Mouse (Mus musculus): ENCODE results near the gene Ginm1. TPM values are rescaled to one million over a fixed set of nuclear protein-coding genes. Genes with fewer than 3 reads are reported as not detected.
"Not testable (repeated sequence)": the region's sequence is repeated elsewhere in the genome, so short reads cannot be mapped to it uniquely, and the experiment has no call there.

Ginm1 gene
- polyA plus RNA-seq, 1 experiment = 53.7 TPM

DNA sequence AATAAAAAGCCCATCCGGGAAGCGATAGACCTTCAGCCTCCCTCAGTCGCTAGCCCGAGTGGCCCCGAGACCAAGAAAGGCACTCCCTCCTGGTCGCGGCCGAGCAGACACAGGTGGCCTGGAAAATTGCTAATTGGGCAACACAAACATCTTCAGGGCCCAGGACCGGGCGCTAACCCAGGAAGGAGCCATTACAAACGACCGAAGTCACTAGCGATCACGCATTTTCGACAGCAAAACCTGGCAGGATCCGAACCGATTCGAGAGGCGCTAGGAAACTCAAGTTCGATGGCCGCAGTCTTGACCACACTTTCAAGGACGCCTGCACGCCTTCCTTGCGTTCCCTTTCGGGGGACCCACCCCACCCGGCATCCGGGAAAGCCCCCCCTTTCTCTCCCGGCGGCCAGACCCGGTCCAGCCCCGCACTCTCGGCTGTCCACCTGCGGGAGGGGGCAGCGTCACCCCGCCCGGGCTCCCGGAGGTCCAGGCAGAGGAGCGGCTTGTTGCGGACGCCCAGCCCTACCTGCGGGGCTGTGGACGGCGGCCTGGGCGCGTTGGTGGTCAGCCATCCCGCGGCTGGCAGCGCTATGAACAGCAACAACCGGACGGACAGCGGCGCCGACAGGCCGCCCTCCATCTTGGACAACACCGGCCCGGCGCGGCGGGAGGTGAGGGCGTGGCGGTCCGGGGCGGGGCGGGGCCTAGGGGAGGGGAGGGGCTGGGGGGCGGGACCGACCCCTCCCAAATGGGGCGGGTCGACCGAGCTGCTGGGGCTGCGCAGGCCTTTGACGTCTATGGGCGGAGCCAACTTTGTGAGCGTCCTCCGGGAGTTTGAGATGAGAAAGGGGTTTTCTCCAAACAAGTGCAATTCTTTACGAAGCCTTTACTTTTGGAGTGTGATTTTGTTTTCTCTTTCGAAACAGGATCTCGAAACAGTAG, 12.1 kb downstream of the Ginm1 start:
- TF ChIP-seq POLR2A (IDR thresholded peaks at IDR 0.05; ENCODE audit: borderline replicate concordance, low read depth, low read length) = no peak
- no peak for TF ChIP-seq CTCF (IDR thresholded peaks at IDR 0.05; ENCODE audit: low read depth, low read length)
- Histone ChIP-seq H3K4me3 (ENCODE audit: insufficient read depth, low read length) (peak overlapping the region; percentile 95), H3K4me1 (ENCODE audit: control insufficient read depth, insufficient read depth, low read length) (peaks cover 6% of the 10 kb centered on the region; the same call in 1 of the 2 replicates), H3K27ac (ENCODE audit: insufficient read depth, low read depth, low read length) (peak overlapping the region; percentile 53; the same call in 1 of the 2 replicates)

DNA sequence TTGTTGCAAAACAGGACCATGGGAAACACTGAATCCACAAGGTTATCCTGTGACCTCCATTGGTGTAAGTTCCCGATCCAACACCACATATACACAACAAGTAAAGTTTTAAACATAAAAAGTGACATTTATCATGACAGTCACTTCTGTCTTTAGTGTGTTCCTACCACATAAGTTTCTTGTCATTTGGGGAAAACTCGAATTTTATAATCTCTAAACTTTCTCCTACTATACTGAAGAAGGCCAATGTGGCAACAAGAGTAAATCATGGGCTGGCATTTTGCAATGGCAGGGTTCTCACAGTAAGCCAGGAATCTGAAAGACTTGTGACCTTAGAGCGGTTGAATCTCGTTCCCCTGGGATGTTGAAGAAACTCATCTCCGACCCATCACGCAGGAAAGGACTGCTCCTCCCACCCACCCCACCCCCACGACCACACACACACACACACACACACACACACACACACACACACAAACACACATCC, 12.8 kb downstream of the Ginm1 start:
- peaks cover 6% of the 10 kb centered on the region; the same call in 1 of the 2 replicates for H3K4me1 ChIP-seq (ENCODE audit: control insufficient read depth, insufficient read depth, low read length)
- no peak overlapping the region for H3K27ac ChIP-seq (ENCODE audit: insufficient read depth, low read depth, low read length)
- H3K4me3 ChIP-seq (ENCODE audit: insufficient read depth, low read length) = peak overlapping the region; percentile 95
- no peak for TF ChIP-seq POLR2A (IDR thresholded peaks at IDR 0.05; ENCODE audit: borderline replicate concordance, low read depth, low read length)
- TF ChIP-seq CTCF (IDR thresholded peaks at IDR 0.05; ENCODE audit: low read depth, low read length) = no peak

DNA sequence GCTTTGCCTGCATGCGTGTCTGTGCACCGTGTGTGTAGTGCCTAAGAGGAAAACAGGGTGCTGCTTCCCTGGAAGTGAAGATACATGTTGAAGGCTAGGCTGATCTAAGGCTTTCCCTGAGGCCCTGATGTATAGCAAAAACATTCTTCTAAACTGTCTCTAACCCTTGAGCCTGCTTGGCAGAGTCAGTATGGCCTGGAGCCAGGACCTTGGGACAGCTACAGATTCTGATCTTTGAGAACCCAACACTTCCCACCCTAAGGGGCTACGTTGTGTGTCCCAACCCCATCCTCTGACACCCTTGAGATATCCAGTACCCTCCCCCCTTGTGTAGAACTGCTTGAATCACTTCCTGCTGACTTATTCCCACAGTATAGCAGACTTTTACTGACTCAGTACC, 14.3 kb downstream of the Ginm1 start:
- no peak for TF ChIP-seq CTCF (IDR thresholded peaks at IDR 0.05; ENCODE audit: low read depth, low read length)
- TF ChIP-seq POLR2A (IDR thresholded peaks at IDR 0.05; ENCODE audit: borderline replicate concordance, low read depth, low read length) = no peak
- Histone ChIP-seq H3K4me1 (ENCODE audit: control insufficient read depth, insufficient read depth, low read length) (peaks cover 6% of the 10 kb centered on the region; the same call in 1 of the 2 replicates), H3K4me3 (ENCODE audit: insufficient read depth, low read length) (no peak overlapping the region), H3K27ac (ENCODE audit: insufficient read depth, low read depth, low read length) (no peak overlapping the region)

DNA sequence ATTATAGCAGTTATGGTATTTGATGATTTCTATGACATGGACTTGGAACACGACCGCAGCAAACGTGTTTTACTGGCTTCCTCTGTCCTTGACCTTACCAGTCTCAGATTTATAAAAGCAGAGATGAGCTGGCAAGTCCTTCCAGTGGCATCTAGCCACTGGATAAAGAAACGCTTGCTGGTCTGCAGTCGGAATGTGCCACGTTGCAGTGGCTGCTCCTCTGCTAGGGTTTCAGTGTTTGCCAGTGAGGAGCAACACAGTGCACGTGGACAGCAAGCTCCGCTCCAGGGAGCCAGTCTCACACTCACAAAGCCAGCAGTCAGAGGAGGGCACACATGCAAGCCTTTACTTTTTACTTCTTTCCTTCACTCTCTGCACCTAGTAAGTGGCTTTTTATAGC, 17.2 kb downstream of the Ginm1 start:
- Histone ChIP-seq H3K27ac (ENCODE audit: insufficient read depth, low read depth, low read length) (no peak overlapping the region), H3K4me3 (ENCODE audit: insufficient read depth, low read length) (no peak overlapping the region), H3K4me1 (ENCODE audit: control insufficient read depth, insufficient read depth, low read length) (peaks cover 6% of the 10 kb centered on the region; the same call in 1 of the 2 replicates)
- no peak for TF ChIP-seq CTCF (IDR thresholded peaks at IDR 0.05; ENCODE audit: low read depth, low read length)
- no peak for TF ChIP-seq POLR2A (IDR thresholded peaks at IDR 0.05; ENCODE audit: borderline replicate concordance, low read depth, low read length)

DNA sequence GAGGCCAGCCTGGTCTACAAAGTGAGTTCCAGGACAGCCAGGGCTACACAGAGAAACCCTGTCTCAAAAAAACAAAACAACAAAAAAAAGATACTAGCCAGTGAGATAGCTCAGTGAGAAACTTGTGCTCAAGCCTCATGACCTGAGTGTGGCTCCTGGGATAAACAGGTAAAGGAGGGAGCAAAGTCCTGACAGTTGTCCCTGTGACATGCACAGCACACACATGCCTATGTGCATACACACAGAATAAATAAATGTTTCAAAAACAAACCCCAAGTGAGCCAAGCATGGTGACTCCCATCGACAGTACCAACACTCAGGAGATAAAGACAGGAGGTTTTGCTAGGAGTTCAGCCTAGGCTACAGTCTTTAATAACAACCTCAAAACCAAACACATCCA, 19.9 kb downstream of the Ginm1 start:
- TF ChIP-seq CTCF (IDR thresholded peaks at IDR 0.05; ENCODE audit: low read depth, low read length) (no peak), POLR2A (IDR thresholded peaks at IDR 0.05; ENCODE audit: borderline replicate concordance, low read depth, low read length) (no peak)
- Histone ChIP-seq H3K4me1 (ENCODE audit: control insufficient read depth, insufficient read depth, low read length) (no peaks in the 10 kb centered on the region), H3K27ac (ENCODE audit: insufficient read depth, low read depth, low read length) (no peak overlapping the region), H3K4me3 (ENCODE audit: insufficient read depth, low read length) (no peak overlapping the region)

DNA sequence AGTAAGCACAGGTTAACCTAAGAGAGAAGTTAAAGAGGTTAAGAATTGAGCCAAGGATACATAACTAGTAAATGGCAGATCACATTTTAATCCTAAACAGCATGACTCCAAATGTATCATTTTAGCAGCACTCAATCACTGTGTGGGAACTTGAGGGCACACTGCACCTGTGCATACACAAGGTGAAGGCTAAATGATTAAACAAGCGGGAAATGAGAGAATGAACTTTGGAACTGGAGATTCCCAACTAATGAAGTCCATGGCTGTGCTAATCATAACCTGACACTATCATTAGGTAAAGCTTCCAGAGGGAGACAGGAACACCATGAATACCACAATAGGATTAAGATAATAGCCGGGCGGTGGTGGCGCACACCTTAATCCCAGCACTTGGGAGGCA, 20.3 kb downstream of the Ginm1 start:
- Histone ChIP-seq H3K4me1 (ENCODE audit: control insufficient read depth, insufficient read depth, low read length) (no peaks in the 10 kb centered on the region), H3K27ac (ENCODE audit: insufficient read depth, low read depth, low read length) (no peak overlapping the region), H3K4me3 (ENCODE audit: insufficient read depth, low read length) (no peak overlapping the region)
- TF ChIP-seq CTCF (IDR thresholded peaks at IDR 0.05; ENCODE audit: low read depth, low read length) (no peak), POLR2A (IDR thresholded peaks at IDR 0.05; ENCODE audit: borderline replicate concordance, low read depth, low read length) (no peak)

DNA sequence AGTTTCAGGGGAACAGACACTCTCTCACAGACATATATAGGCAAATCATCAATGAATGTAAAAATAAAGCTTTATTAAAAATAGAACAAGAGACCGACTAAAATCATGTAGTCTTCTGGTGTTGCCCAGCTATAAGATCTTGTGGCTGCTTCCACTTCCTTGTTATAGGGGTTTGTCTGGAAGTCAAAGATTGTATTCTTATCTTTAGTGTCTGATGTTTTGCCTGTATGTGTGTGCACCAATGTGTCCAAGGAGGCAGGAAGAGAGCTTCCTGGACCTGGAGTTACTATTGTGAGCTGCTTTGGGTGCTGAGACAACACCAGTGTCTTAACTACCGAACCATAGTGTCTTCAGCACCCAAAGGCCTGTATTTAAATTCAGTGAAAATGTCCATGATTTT, 35.1 kb downstream of the Ginm1 start:
- peaks cover 2% of the 10 kb centered on the region; the same call in 1 of the 2 replicates for H3K4me1 ChIP-seq (ENCODE audit: control insufficient read depth, insufficient read depth, low read length)
- TF ChIP-seq CTCF (IDR thresholded peaks at IDR 0.05; ENCODE audit: low read depth, low read length) (no peak), POLR2A (IDR thresholded peaks at IDR 0.05; ENCODE audit: borderline replicate concordance, low read depth, low read length) (no peak)
- H3K4me3 ChIP-seq (ENCODE audit: insufficient read depth, low read length) = no peak overlapping the region
- H3K27ac ChIP-seq (ENCODE audit: insufficient read depth, low read depth, low read length) = no peak overlapping the region

GRCm38 (mm10) chr10:7748752-7749151, 43.9 kb downstream of the Ginm1 start:
- Histone ChIP-seq H3K4me1 (ENCODE audit: control insufficient read depth, insufficient read depth, low read length) (peaks cover 7% of the 10 kb centered on the region), H3K4me3 (ENCODE audit: insufficient read depth, low read length) (no peak overlapping the region), H3K27ac (ENCODE audit: insufficient read depth, low read depth, low read length) (no peak overlapping the region)
- no peak for TF ChIP-seq POLR2A (IDR thresholded peaks at IDR 0.05; ENCODE audit: borderline replicate concordance, low read depth, low read length)
- no peak for TF ChIP-seq CTCF (IDR thresholded peaks at IDR 0.05; ENCODE audit: low read depth, low read length)

- not testable (repeated sequence) for H3K27ac ChIP-seq (ENCODE audit: insufficient read depth, low read depth, low read length); H3K4me3 ChIP-seq (ENCODE audit: insufficient read depth, low read length); H3K4me1 ChIP-seq (ENCODE audit: control insufficient read depth, insufficient read depth, low read length)
Observed at GRCm38 (mm10) chr10:7745528-7745927, 47.1 kb downstream of the Ginm1 start.

DNA sequence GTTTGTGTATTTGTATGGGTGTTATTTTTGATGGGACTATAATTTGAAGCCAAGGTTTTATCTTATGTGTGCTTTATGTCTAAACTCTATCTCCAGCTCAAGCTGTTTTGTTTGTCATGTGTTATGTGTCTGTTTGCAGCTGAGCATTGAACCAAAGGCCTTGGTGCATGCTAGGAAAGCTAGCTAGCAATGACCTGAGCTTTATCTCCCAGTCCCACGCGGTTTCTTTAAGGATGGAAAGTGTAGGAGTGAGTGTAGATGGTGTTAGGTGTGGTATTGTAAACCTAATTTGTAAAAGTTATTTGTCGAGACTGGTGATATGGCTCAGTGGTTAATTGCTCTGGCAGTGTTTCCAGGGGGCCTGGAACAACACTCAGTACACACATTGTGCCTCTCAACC, 54.7 kb downstream of the Ginm1 start:
- no peak for TF ChIP-seq CTCF (IDR thresholded peaks at IDR 0.05; ENCODE audit: low read depth, low read length)
- no peak for TF ChIP-seq POLR2A (IDR thresholded peaks at IDR 0.05; ENCODE audit: borderline replicate concordance, low read depth, low read length)
- Histone ChIP-seq H3K27ac (ENCODE audit: insufficient read depth, low read depth, low read length) (no peak overlapping the region), H3K4me3 (ENCODE audit: insufficient read depth, low read length) (no peak overlapping the region), H3K4me1 (ENCODE audit: control insufficient read depth, insufficient read depth, low read length) (peaks cover 3% of the 10 kb centered on the region; the same call in 1 of the 2 replicates)

Data from bone marrow macrophage, adult 2 months (primary cell).